Mouse (Mus musculus) megakaryocyte, adult 5-6 weeks (primary cell): ENCODE results near the gene Slc6a4. TPM values are rescaled to one million over a fixed set of nuclear protein-coding genes. Genes with fewer than 3 reads are reported as not detected.

Experiments
- total RNA-seq, 2 experiments: library from RNA; stranded (forward) in 1 of 2; stranded (reverse) in 1 of 2; fragments of 153-499, 151-499 nt in 1 of 2; fragments of 221-1000, 200-1000 nt in 1 of 2; gene quantifications; 2 replicates each; pipeline versions ENCODE4 v1.2.3 to v1.2.4; 2015 to 2017

The Slc6a4 gene
- total RNA-seq, 2 experiments from 2014 or later = 0.49 to 0.70 TPM

Other genes starting within 250 kb of the Slc6a4 start
- gene Gosr1, start 235.0 kb upstream of the Slc6a4 start, total RNA-seq (2015) = 19.1 and 19.2 TPM in 2 replicates
- 78.0 and 81.5 TPM in 2 replicates for gene Gosr1, start 235.0 kb upstream of the Slc6a4 start, total RNA-seq (2017)
- gene Cpd, start 151.6 kb upstream of the Slc6a4 start, total RNA-seq (2015) = 28.0 and 28.3 TPM in 2 replicates
- 19.6 and 23.9 TPM in 2 replicates for gene Cpd, start 151.6 kb upstream of the Slc6a4 start, total RNA-seq (2017)
- not detected in 2 replicates for gene Tmigd1, start 96.4 kb upstream of the Slc6a4 start, total RNA-seq (2015)
- not detected in 2 replicates for gene Tmigd1, start 96.4 kb upstream of the Slc6a4 start, total RNA-seq (2017)
- 48.4 and 55.6 TPM in 2 replicates for gene Blmh, start 73.8 kb upstream of the Slc6a4 start, total RNA-seq (2015)
- gene Blmh, start 73.8 kb upstream of the Slc6a4 start, total RNA-seq (2017) = 139 and 143 TPM in 2 replicates
- gene Nsrp1, start 79.8 kb downstream of the Slc6a4 start, total RNA-seq (2015) = 24.4 and 41.4 TPM in 2 replicates
- gene Nsrp1, start 79.8 kb downstream of the Slc6a4 start, total RNA-seq (2017) = 22.6 and 27.0 TPM in 2 replicates
- 1.3 TPM in 2 replicates for gene Efcab5, start 190.4 kb downstream of the Slc6a4 start, total RNA-seq (2015)
- 0.99 and 2.6 TPM in 2 replicates for gene Efcab5, start 190.4 kb downstream of the Slc6a4 start, total RNA-seq (2017)
- 104 and 109 TPM in 2 replicates for gene Ssh2, start 217.7 kb downstream of the Slc6a4 start, total RNA-seq (2015)
- 84.5 and 97.2 TPM in 2 replicates for gene Ssh2, start 217.7 kb downstream of the Slc6a4 start, total RNA-seq (2017)